Mouse (Mus musculus) ES-E14 (cell line): ENCODE results near the gene Pdcd6ip.

Source experiments
- CHD2 ChIP-seq: IDR thresholded peaks from 2 replicates; pipeline ENCODE4 v1.6.1; 2014; ENCODE audit warnings: mild to moderate bottlenecking, low read depth, low read length, inconsistent platforms
- HCFC1 ChIP-seq: IDR thresholded peaks from 2 replicates; pipeline ENCODE4 v1.6.1; 2012; ENCODE audit warnings: low read length, inconsistent platforms, borderline replicate concordance; ENCODE audit not compliant: insufficient read depth
- MAFK ChIP-seq: IDR thresholded peaks from 2 replicates; pipeline ENCODE4 v1.6.1; 2014; ENCODE audit warnings: mild to moderate bottlenecking, low read depth, low read length, inconsistent platforms; ENCODE audit not compliant: insufficient read depth
- ZC3H11A ChIP-seq: IDR thresholded peaks from 2 replicates; pipeline ENCODE4 v1.6.1; 2012; ENCODE audit warnings: low read depth, mild to moderate bottlenecking, inconsistent platforms, low read length, borderline replicate concordance
- ZNF384 ChIP-seq: IDR thresholded peaks from 2 replicates; pipeline ENCODE4 v1.6.1; 2012; ENCODE audit warnings: low read depth, low read length, inconsistent platforms

- TF ChIP-seq ZNF384 (no peak), MAFK (no peak), HCFC1 (no peak), ZC3H11A (no peak), CHD2 (no peak)
These were observed 41.3 kb upstream of the Pdcd6ip start for GRCm38 (mm10) chr9:113749356-113749755.
